Mouse (Mus musculus) kidney, embryonic 16.5 days (tissue): ENCODE measurements around the gene Igsf21. TPM values are rescaled to one million over a fixed set of nuclear protein-coding genes. Genes with fewer than 3 reads are reported as not detected.

Experiments
- ATAC-seq: fragments of 200-750 bp; cut with Nextera tagmentation; 2 replicates; pipeline ENCODE4 v1.8.0; 2017; ENCODE audit warnings: moderate TSS enrichment; ENCODE audit not compliant: low FRiP score, low TSS enrichment
- H3K27ac ChIP-seq: fragments of 300-500 bp; sonication (generic); 2 replicates; pipeline ENCODE4 v1.5.1; 2014; ENCODE audit warnings: low read length
- H3K27me3 ChIP-seq: fragments of 300-500 bp; sonication (generic); 2 replicates; pipeline ENCODE4 v1.6.1; 2014; ENCODE audit warnings: low read length, control low read depth, mixed read lengths; ENCODE audit not compliant: insufficient read depth
- H3K36me3 ChIP-seq: fragments of 300-500 bp; sonication (generic); 2 replicates; pipeline ENCODE4 v1.6.1; 2014; ENCODE audit warnings: low read length, control low read depth, mixed read lengths; ENCODE audit not compliant: insufficient read depth
- H3K4me1 ChIP-seq: fragments of 300-500 bp; sonication (generic); 2 replicates; pipeline ENCODE4 v1.6.1; 2014; ENCODE audit warnings: low read length, control low read depth, mixed read lengths; ENCODE audit not compliant: insufficient read depth
- H3K4me2 ChIP-seq: fragments of 300-500 bp; sonication (generic); replicated peaks from 2 replicates; pipeline ENCODE4 v1.6.1; 2014; ENCODE audit warnings: low read depth, low read length
- H3K4me3 ChIP-seq: fragments of 300-500 bp; sonication (generic); 2 replicates; pipeline ENCODE4 v1.5.1; 2014; ENCODE audit warnings: mild to moderate bottlenecking, low read length
- H3K9ac ChIP-seq: fragments of 300-500 bp; sonication (generic); replicated peaks from 2 replicates; pipeline ENCODE4 v1.6.1; 2014; ENCODE audit warnings: low read length
- H3K9me3 ChIP-seq: fragments of 300-500 bp; sonication (generic); 2 replicates; pipeline ENCODE4 v1.6.1; 2016; ENCODE audit warnings: low read length, control low read depth
- WGBS: fragments of 180-500 bp; shearing (Covaris S2); extraction: QIAGEN DNeasy Blood & Tissue Kit; methylation state at CpG from one replicate; pipeline ENCODE4 v1.1.7; 2014; 5-methylcytosine and 5-hydroxymethylcytosine counted together
- polyA plus RNA-seq: library from polyadenylated mRNA; unstranded; fragments of >200 nt; fragmentation: Nextera tagmentation; extraction: Ambion mirVana; gene quantifications from 2 replicates; pipeline ENCODE4 v1.2.1, GENCODE M21; 2015

Igsf21 gene
- polyA plus RNA-seq, 1 experiment from 2014 or later: 1.5 TPM

DNA sequence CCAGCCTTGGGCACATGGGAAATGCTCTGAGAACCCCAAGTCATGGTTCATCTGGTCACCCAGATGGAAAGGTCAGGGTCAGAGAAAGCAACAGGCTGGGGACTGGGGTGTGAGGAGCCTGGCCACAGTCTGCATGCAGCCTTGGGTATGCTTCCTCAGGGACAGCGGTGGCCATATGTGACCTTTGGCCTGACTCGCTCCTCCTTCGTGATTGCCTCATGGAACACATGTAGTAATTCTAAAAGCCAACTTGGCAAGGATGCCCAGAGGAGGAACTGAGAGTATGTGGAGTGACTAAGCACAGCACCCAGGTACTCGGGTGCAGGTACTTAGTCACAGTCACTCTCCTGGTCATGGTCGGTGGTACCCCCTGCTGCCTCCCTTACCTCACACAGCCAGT is 245.7 kb downstream of the Igsf21 start:
- Histone ChIP-seq H3K9ac (no peak overlapping the region), H3K4me2 (no peak overlapping the region), H3K27ac (no peak overlapping the region), H3K9me3 (no peaks in the 10 kb centered on the region), H3K4me3 (no peak overlapping the region), H3K4me1 (no peaks in the 10 kb centered on the region), H3K27me3 (peaks cover 29% of the 10 kb centered on the region; the same call in 1 of the 2 replicates), H3K36me3 (no peaks in the 10 kb centered on the region)
- 75% methylated on average over 5 of the region's 5 CpGs for WGBS
- ATAC-seq: no peak

- ATAC-seq: no peak
- H3K4me1 ChIP-seq: no peaks in the 10 kb centered on the region
- no peak overlapping the region for H3K4me2 ChIP-seq
- H3K27ac ChIP-seq: no peak overlapping the region
- no peak overlapping the region for H3K9ac ChIP-seq
- H3K36me3 ChIP-seq: no peaks in the 10 kb centered on the region
- 50% methylated on average over 7 of the region's 7 CpGs for WGBS
- no peak overlapping the region for H3K4me3 ChIP-seq
- no peaks in the 10 kb centered on the region for H3K9me3 ChIP-seq
- H3K27me3 ChIP-seq: peaks cover 25% of the 10 kb centered on the region; the same call in 1 of the 2 replicates
Observed at GRCm38 (mm10) chr4:139999033-139999432, 247.6 kb downstream of the Igsf21 start.

GRCm38 (mm10) chr4:139995659-139996058 is 250.9 kb downstream of the Igsf21 start:
- H3K9ac ChIP-seq: no peak overlapping the region
- H3K9me3 ChIP-seq: no peaks in the 10 kb centered on the region
- WGBS: 46% methylated on average over 8 of the region's 8 CpGs
- H3K4me3 ChIP-seq: no peak overlapping the region
- H3K4me2 ChIP-seq: no peak overlapping the region
- no peak overlapping the region for H3K27ac ChIP-seq
- no peak for ATAC-seq
- no peaks in the 10 kb centered on the region for H3K4me1 ChIP-seq
- no peaks in the 10 kb centered on the region for H3K27me3 ChIP-seq
- no peaks in the 10 kb centered on the region for H3K36me3 ChIP-seq

DNA sequence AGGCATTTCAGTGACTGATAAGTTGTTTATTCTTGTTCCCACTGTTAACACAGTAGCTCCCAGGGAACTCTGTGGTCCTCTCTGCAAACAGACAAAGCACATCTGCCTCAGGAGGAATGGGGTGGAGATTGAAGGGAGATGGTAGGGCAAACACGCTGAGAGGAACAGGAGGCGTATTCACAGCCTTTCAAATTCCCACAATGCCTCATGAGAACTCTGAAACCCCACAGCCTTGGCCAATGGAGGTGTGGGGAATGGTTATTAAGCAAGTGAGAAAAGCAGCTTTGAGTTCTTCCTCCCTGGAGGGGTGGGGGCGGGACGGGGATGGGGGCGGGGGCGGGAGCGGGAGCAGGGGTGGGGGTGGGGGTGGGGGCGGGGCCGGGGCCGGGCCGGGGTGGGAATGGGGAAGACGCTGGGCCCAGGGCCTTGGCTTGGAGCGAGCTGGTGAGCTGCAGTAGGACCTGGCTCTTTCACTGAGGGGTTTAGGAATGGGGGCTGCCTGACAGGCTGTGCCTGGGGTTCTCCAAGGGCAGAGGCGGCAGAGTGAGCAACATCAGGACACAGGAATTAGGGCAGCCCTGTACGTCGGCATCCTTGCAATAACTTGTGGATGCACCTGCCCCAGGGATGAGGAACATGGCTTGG is 253.4 kb downstream of the Igsf21 start:
- Histone ChIP-seq H3K9ac (no peak overlapping the region), H3K4me1 (no peaks in the 10 kb centered on the region), H3K27me3 (no peaks in the 10 kb centered on the region), H3K36me3 (no peaks in the 10 kb centered on the region), H3K9me3 (no peaks in the 10 kb centered on the region), H3K27ac (no peak overlapping the region), H3K4me2 (0 out of 2 replicates have a peak overlapping the region, but pooled peaks have one; percentile 5), H3K4me3 (no peak overlapping the region)
- no peak for ATAC-seq
- WGBS: 15% methylated on average over 13 of the region's 16 CpGs

GRCm38 (mm10) chr4:139986913-139987312 is 259.7 kb downstream of the Igsf21 start:
- Histone ChIP-seq H3K27ac (no peak overlapping the region), H3K4me2 (no peak overlapping the region), H3K9me3 (no peaks in the 10 kb centered on the region), H3K9ac (no peak overlapping the region), H3K27me3 (no peaks in the 10 kb centered on the region), H3K4me3 (no peak overlapping the region), H3K4me1 (0 out of 2 replicates have a peak, but pooled peaks cover 4% of the 10 kb centered on the region), H3K36me3 (no peaks in the 10 kb centered on the region)
- WGBS: 35% methylated on average over 7 of the region's 7 CpGs
- ATAC-seq: no peak

DNA sequence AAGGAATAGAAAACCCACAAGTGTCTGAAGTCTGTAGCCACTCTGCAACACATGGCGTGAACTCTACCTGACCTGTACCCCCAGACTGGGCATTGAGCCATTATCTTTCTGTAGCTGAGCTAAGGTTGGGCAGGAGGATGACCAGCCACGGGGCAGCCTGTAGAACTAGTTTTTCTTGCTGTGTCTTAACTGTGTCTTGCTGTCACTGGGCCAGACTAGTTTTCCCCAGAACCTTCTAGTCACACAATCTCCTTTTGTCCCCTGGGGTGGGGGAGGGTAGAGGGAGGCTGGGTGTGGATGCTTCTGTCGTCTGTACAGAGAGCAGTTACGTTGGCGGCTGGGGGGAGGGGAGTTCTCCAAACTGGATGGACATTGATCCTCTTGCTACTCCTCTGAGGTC is 267.9 kb downstream of the Igsf21 start:
- ATAC-seq: peak; percentile 55

DNA sequence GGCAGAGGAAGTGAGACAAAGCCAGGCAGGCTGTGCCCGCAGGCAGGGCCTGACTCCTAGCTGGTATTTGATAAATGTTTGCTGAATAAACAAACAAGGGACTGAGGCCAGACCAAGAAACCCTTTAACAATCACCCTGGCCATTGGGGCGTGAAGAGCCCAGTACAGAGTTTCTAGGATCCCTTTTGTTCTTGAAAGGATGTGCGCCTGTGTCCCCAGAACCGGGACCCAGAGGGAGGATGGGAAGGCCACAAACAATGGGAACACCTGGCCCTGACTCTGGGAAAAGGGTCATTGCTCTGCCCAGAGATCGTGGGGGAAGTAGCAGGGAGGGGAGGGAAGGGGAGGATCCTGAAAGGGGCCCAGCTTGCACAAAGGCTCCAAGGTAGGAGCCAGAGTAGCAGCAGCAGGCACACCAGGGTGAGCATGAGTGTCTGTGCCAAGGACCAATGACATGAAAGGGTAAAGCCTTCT is 269.2 kb downstream of the Igsf21 start:
- peak overlapping the region; percentile 41; the same call in 1 of the 2 replicates for H3K9ac ChIP-seq

More for the DNA sequence above, 267.9 kb downstream of the Igsf21 start:
- H3K4me3 ChIP-seq: no peak overlapping the region
- no peaks in the 10 kb centered on the region for H3K9me3 ChIP-seq
- H3K27me3 ChIP-seq: no peaks in the 10 kb centered on the region
- 24% methylated on average over 5 of the region's 5 CpGs for WGBS
- H3K4me1 ChIP-seq: peaks cover 45% of the 10 kb centered on the region
- no peak overlapping the region for H3K9ac ChIP-seq
- no peaks in the 10 kb centered on the region for H3K36me3 ChIP-seq
- peak overlapping the region; percentile 87 for H3K27ac ChIP-seq
- H3K4me2 ChIP-seq: no peak overlapping the region

More for the DNA sequence above, 269.2 kb downstream of the Igsf21 start:
- Histone ChIP-seq H3K4me3 (no peak overlapping the region), H3K27me3 (no peaks in the 10 kb centered on the region), H3K9me3 (no peaks in the 10 kb centered on the region), H3K4me1 (peaks cover 44% of the 10 kb centered on the region), H3K36me3 (no peaks in the 10 kb centered on the region), H3K27ac (peak overlapping the region; percentile 87), H3K4me2 (0 out of 2 replicates have a peak overlapping the region, but pooled peaks have one; percentile 16)
- 9% methylated on average over 5 of the region's 5 CpGs for WGBS
- peak; percentile 75 for ATAC-seq
